Mouse (Mus musculus) layer of hippocampus, adult 18-20 months (tissue): ENCODE measurements around the gene Cited1. TPM values are rescaled to one million over a fixed set of nuclear protein-coding genes. Genes with fewer than 3 reads are reported as not detected.
A peak's percentile ranks its signal among the peaks of the same experiment; 100 is the strongest.

Source experiments
- DNase-seq, 2 experiments: peaks; one replicate each; pipeline ENCODE4 v3.0.0; 2022; ENCODE audit warnings: low spot score in 2 of 2
- long read RNA-seq: library from polyadenylated mRNA; stranded (forward); transcript quantifications from one replicate; pipeline ENCODE4 v2.0.0, GENCODE M21; 2021
- microRNA-seq, 2 experiments: library from miRNA; unstranded; fragments of <30 nt; microRNA quantifications; one replicate each; pipeline ENCODE4 v1.2.0; 2021
- total RNA-seq, 2 experiments: library from RNA; stranded (reverse); gene quantifications; 2 replicates each; pipeline ENCODE4 v1.2.3; 2021

Cited1 gene
- 1 to 10 TPM; 1.5 to 1.8 TPM for total RNA-seq
- long read RNA-seq, partial matches to known transcripts: 0 of 1 reads
- long read RNA-seq, other reads (novel, unspliced or antisense): 0 of 1 reads

DNA sequence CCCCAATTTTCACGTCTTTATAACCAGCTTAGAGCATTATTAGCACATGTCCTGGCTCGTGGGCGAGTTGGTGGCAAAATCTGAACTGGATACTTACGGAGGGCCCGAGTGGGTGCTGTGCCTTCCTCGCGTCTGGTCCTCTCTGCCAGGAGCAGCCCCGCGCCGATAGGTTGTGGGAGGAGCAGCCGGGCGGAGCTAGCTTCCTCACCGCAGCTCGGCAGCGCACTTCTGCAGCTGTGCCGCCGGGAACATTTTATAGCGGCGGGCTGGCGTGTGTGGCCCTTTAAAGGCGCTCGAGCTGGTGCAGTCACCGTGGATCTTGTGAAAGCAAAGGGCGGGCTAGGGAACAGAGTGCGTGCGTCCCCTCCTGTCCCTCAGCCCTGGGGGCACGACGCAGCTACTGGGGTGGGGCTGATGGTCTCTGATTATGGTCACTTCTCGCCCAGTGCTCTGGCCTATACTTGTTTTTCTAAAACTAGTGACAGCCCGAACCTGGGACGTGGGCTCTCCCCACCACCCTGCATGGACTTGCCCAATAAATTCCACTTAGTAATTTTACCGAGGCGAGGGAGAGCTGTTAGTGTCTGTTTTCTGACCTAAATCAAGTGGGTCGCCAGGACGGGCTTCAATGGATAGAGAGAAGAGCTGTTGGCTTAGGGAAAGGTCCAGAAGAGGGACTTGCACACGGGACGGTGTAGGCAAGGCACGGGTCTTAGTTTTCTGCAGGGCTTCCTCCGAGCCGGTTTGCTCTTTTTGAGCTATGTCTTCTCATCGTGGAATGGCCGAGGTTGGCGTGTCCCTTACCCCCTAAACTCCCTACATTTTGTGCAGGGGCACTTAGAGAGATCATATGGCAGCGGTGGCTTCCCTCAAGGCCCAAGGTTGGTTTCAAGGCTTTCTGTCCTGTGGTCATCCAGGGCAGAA lies at the start of gene Cited1:
Cited1 (minus strand) TSS at position 245 of the 924 bp plus-strand sequence.
- DNase-seq: peak; percentile 17 to 44

DNA sequence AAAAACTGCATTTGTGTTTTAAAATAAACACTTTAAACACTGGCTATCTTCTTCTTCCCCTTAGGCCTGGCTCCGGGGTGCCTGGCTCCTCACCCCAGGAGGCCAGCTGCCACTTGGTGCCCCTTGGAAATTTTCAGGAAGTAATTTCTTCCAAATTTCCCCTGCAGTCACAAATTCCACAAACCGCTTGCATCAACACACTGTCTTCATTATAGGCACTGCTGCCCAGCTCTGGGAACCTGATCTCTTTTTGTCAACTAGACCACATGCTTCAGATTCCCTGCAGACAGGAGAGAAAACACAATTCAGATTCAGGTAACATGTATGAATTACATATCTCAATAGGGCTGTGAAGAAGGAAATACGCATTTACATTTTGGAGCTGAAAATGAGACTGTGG lies 32.9 kb upstream of the Cited1 start:
- no peak for DNase-seq

DNA sequence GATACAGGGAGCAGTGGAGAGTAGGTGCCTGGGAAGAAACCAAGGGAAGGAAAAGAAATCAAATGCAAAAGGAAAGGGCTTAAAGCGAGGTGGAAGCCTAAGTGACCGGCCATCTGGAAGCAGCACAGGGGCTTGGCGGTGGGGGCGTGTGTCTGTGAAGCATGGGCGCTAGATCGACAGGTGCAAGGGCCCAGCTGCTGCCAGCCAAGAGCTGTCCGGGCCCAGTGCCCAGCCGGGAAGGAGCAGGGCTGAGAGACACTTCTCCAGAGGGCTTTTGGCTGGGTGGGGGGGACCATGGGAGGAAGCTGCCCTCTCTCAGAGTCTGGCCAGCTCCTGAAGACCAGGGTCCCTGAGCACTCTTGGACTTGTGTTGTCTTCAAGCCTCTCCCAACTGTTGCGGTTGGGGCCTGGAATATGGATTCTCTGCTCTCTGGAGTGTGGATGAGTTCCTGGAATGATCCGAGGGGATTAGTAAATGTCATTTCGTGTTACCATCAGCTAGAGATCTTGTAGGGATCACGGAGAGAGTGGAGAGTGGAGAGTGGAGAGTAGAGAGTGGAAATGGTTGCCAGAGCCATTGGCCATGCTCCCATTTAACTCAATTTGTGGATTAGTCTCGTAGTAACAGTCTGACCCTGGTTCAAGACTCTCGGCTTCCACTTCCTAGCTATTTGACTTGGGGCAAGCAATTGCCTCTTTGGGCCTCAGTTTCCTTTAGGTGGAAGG lies 10.8 kb upstream of the Cited1 start:
- no peak for DNase-seq

DNA sequence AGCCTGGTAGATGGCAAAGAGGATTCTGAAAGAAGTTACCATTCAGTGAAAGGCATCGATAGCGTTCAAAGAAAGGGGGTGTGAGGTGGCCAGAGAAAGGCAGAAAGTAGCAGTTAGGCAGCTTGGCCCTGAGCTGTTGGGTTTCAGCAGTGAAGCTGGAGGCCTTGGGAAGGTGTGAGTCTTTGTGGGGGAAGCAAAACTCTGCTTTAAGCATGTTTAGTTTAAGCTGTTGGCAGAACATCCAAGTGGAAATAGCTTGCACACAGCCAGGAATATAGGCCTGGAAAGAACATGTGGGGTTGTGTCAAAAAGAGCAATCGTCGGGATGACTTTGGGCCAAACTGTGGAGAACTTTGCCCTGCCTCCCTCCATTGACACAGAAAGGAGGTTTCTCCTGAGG lies 7.8 kb upstream of the Cited1 start:
- no peak for DNase-seq

DNA sequence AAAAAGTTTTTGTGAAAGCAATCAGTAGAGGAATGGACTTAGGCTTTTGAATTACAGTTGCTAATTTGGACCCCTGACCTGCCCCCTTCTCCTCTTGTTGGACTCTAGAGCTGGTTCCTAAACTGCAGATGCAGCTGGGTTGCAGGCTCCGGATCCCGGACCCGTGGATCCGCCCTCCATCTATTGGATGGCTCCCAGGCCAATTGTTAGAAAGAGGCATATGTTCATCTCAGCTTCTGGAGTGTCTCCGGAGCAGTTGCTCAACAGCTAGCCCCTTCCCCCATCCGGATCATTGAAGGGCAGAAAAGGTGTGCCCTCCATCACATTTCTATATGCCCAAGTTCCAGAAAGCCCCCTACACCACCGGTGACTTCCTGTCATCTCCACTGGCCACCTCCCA lies 1.9 kb upstream of the Cited1 start:
- DNase-seq: peak in 1 of 2 experiments; percentile 32

DNA sequence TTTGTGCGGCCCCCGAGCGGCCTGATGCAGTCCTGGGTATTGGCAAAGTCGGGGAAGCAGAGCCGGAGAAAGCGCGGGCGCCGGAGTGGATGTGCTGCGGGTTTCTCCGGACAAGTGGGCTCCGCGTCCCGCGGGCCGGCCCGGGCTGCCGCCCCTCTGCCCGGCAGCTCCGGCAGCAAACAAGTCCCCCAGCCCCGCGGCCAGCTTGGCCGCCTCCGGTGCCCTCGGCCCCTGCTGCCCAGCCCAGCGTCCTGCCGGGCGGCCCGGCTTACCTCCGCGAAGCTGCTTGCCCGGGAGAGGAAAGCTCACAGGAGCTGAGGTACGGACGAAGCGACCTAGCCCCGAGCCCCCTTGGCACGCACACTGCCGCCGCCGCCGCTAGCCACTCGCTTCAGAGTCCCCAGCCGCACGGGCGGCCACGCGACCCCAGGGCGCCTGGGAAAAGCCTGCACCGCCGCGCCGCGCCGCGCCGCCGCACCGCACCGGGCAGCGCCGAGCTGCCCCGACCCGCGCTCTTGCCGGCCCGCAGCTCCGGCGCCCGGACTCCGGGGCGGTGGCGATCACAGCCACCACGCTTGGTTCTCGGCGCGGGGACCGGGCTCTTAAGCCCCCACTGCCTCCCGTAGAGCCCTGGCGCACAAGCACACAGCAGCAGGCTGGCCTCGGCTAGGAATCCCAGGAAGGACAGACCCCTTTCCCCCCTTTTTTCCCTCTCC lies 602 bp downstream of the Cited1 start:
- no peak for DNase-seq

DNA sequence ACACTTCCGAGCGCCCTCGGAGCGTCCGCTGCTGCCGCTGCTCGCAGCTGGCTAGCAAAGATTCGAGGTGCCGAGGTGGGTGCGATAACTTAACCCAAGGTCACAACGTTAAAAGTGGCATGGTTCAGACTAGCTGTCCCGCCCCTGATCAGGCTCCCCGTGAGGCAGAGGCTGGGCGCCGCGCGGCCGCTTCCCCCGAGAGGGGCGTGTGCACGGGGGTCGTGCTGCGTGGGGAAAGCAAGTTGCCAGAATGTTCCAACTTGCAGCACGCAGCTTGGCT lies 1.1 kb downstream of the Cited1 start:
- no peak for DNase-seq

DNA sequence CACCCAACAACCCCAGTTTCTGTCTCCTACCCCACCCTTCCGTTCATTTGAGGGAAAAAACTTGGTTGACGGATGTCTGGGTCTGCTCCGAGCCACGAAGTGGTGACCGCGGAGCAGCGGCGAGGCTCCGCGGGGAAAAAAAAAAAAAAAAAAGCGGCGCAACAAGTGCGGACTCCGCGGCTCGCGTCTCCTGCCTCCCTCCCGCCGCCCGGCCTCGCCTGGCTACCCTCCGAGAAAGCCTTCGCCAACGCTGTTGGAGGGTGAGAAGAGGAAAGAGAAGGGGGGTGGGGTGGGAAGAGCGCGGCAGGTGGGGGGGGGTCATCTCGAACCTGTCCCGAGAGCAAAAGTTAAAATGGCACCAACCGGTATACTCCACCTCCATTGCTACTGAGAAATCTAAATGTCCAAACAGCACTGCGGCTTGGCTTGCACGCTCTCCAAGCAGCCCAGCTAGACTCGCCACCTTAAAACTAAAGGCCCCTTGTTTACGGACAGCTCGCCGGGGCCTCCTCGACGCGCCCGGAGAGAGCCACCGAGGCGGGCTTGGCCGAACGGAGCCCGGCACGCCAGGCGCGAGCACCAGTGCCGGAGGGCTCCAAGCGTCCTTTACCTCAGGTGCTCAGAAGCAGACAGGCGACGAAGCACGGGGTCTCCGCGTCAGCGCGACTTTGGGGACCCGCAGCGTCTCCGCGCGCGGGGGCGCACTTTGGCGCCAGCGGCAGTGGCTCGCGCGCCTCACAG lies 1.7 kb downstream of the Cited1 start:
- DNase-seq: no peak

DNA sequence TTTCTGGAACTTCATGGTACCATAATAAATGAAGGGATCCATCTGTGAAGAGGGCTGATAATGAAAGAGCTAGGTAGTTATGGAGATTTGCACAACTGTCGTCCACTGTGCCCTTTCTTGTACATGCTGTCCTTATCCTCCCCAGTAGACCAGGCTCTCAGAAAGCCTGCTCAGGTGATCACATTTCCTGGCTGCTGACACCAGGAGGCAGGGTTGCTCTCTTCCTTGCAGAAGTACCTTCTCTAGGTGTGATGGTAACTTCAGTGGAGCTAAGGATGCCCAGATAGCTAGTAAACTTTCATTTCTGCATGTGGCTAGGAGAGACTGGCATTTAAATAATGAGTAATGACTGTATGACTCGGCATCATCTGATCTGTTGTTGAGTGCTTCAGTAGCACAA lies 7.6 kb downstream of the Cited1 start:
- no peak for DNase-seq

DNA sequence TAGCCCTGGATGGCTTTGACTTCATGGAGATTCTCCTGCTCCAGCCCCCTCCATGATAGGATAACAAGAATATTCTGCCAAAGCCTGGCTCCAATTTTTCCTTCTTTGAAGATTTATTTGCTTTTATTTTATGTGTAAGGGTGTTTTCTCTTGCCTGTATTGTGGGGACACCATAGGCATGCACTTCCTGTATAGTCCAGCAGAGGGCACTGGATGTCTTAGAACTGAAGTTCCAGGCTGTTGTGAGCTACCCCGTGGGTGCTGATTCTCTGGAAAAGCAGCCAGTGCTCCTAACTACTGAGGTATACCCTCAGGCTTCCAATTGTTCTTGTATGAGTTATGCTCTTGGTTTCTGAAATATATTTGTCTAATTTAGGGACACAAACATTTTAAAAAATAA lies 32.9 kb downstream of the Cited1 start:
- DNase-seq: peak in 1 of 2 experiments; percentile 9

DNA sequence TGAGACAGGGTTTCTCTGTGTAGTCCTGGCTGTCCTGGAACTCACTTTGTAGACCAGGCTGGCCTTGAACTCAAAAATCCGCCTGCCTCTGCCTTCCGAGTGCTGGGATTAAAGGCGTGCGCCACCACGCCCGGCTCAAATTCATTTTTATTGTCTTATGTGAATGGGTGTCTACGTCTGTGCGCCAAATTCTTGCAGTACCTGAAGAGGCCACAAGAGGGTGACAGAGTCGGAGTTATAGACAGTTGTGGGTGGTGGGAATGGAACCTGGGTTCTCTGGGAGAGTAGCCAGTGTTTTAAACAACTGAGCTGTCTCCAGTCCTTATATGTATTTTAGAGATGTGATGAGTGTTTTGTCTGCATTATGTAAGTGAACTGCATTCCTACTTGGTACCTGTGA lies 36.6 kb downstream of the Cited1 start:
- DNase-seq: peak in 1 of 2 experiments; percentile 1

Small RNA genes lying within 50 kb of the gene (microRNA-seq; reads per million reads assigned to microRNA genes)
- 0 reads per million in 2 experiments for gene Gm26318

Other genes with a start within 250 kb of the Cited1 start
- 10 to 100 TPM in 1 of 2 experiments, 1 to 10 TPM in 1; 7.5 to 10.8 TPM for gene Rtl5, start 180.9 kb downstream of the Cited1 start, total RNA-seq
- gene Pin4, start 132.7 kb downstream of the Cited1 start, total RNA-seq: 10 to 100 TPM; 27.1 to 28.3 TPM
- gene Ercc6l, start 95.1 kb downstream of the Cited1 start, total RNA-seq: under 1 TPM; 0.10 to 0.12 TPM
- gene Rps4x, start 62.8 kb downstream of the Cited1 start, total RNA-seq: 100 to 1,000 TPM; 433 to 518 TPM